Mouse (Mus musculus) heart, postnatal 0 days (tissue): ENCODE results near the gene Gm10518. TPM values are rescaled to one million over a fixed set of nuclear protein-coding genes. Genes with fewer than 3 reads are reported as not detected.

Experiments
- ATAC-seq: fragments of 200-750 bp; cut with Nextera tagmentation; 2 replicates; pipeline ENCODE4 v1.8.0; 2017; ENCODE audit warnings: low read depth, moderate number of reproducible peaks, moderate library complexity; ENCODE audit not compliant: insufficient read depth
- DNase-seq: peaks from one replicate; pipeline ENCODE4 v3.0.0-alpha.2; 2016; ENCODE audit warnings: low spot score
- H3K27ac ChIP-seq: fragments of 300-500 bp; sonication (generic); 2 replicates; pipeline ENCODE4 v1.5.1; 2014; ENCODE audit warnings: low read depth, mild to moderate bottlenecking
- H3K27me3 ChIP-seq: fragments of 300-500 bp; sonication (generic); 2 replicates; pipeline ENCODE4 v1.6.1; 2014; ENCODE audit warnings: low read length, mixed read lengths; ENCODE audit not compliant: control insufficient read depth, insufficient read depth
- H3K36me3 ChIP-seq: fragments of 300-500 bp; sonication (generic); replicated peaks from 2 replicates; pipeline ENCODE4 v1.6.1; 2014; ENCODE audit warnings: low read length, mixed read lengths; ENCODE audit not compliant: control insufficient read depth, insufficient read depth
- H3K4me1 ChIP-seq: fragments of 300-500 bp; sonication (generic); 2 replicates; pipeline ENCODE4 v1.6.1; 2014; ENCODE audit warnings: antibody characterized with exemption; ENCODE audit not compliant: control insufficient read depth, insufficient read depth
- H3K4me2 ChIP-seq: fragments of 300-500 bp; sonication (generic); 2 replicates; pipeline ENCODE4 v1.6.1; 2014; ENCODE audit warnings: low read depth, mild to moderate bottlenecking, low read length, moderate library complexity
- H3K4me3 ChIP-seq: fragments of 300-500 bp; sonication (generic); 2 replicates; pipeline ENCODE4 v1.5.1; 2014; ENCODE audit warnings: low read depth, low read length
- H3K9ac ChIP-seq: fragments of 300-500 bp; sonication (generic); replicated peaks from 2 replicates; pipeline ENCODE4 v1.6.1; 2014; ENCODE audit warnings: low read depth, low read length, mixed read lengths
- H3K9me3 ChIP-seq: fragments of 300-500 bp; sonication (generic); replicated peaks from 2 replicates; pipeline ENCODE4 v1.6.1; 2016; ENCODE audit warnings: low read length; ENCODE audit not compliant: control insufficient read depth
- CTCF ChIP-seq: IDR thresholded peaks from 2 replicates; pipeline ENCODE4 v1.5.1; 2016; ENCODE audit warnings: antibody characterized with exemption, control low read depth, low read depth
- EP300 ChIP-seq: IDR thresholded peaks from 2 replicates; pipeline ENCODE4 v1.6.1; 2016; ENCODE audit warnings: antibody characterized with exemption, low read depth
- WGBS: fragments of 180-500 bp; shearing (Covaris S2); extraction: QIAGEN DNeasy Blood & Tissue Kit; methylation state at CpG from one replicate; pipeline ENCODE4 v1.1.7; 2014; 5-methylcytosine and 5-hydroxymethylcytosine counted together
- polyA plus RNA-seq: library from polyadenylated mRNA; unstranded; fragments of >200 nt; fragmentation: Nextera tagmentation; extraction: Ambion mirVana; gene quantifications from 2 replicates; pipeline ENCODE4 v1.2.1, GENCODE M21; 2015
- total RNA-seq: library from RNA; depleted of rRNA; stranded (reverse); fragments of >200 nt; gene quantifications from 2 replicates; pipeline ENCODE4 v1.2.3, GENCODE M21; 2014; ENCODE audit warnings: low replicate concordance

Gm10518 gene
- total and polyA plus RNA-seq, 2 experiments from 2014 or later, result 0.14 TPM; not detected in 1

DNA sequence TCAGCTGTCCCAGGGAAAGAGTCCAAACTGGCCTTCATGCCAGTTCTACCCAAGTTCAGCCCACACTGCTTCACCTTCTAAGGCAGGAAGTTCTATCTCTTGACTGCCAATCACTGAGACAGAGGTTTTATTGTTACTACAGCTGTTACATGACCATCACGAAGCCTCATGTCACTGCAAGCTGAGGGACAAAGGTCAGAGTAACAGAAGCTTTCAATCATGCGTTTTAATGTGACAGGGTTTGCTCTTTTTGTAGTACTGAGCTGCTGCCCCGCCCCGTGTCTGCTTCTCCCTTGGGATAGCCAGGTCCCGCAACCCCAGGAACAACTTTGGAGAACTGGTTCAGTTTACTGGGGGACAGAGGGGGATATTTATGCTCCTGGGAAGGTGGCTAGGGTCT lies 21.4 kb downstream of the Gm10518 start:
- no peak overlapping the region for H3K4me2 ChIP-seq
- no peak overlapping the region for H3K27ac ChIP-seq
- no peak overlapping the region for H3K4me3 ChIP-seq
- DNase-seq (no peak), ATAC-seq (no peak)
- H3K9me3 ChIP-seq, result no peaks in the 10 kb centered on the region
- no peaks in the 10 kb centered on the region for H3K27me3 ChIP-seq
- H3K4me1 ChIP-seq, result no peaks in the 10 kb centered on the region
- no peaks in the 10 kb centered on the region for H3K36me3 ChIP-seq
- no peak overlapping the region for H3K9ac ChIP-seq
- TF ChIP-seq EP300 (no peak), CTCF (no peak)
- WGBS, result 74% methylated on average over 5 of the region's 5 CpGs

DNA sequence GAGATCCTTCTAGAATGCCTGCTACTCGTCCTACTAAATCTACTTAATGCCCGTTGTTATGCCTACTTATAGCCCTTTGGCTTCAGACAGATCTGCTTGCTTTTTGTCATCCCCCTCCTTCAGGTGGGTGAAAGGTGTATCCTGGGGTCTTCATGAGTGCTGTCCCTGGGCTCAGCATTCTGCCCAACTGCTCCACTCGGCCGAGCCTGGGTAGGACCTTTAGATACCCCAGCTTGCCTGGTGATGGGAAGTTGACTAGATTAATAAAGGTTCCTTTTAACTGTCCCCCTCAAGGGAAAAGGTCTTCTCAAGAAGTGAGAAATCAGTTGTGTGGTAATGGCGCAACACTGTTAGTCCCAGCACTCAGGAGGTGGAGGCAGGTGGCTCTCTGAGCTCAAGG lies 24.9 kb downstream of the Gm10518 start:
- Histone ChIP-seq H3K4me1 (no peaks in the 10 kb centered on the region), H3K27ac (no peak overlapping the region), H3K9me3 (no peaks in the 10 kb centered on the region), H3K4me2 (no peak overlapping the region), H3K4me3 (no peak overlapping the region), H3K9ac (no peak overlapping the region), H3K27me3 (no peaks in the 10 kb centered on the region), H3K36me3 (no peaks in the 10 kb centered on the region)
- DNase-seq (no peak), ATAC-seq (no peak)
- WGBS, result 84% methylated on average over 5 of the region's 5 CpGs
- TF ChIP-seq EP300 (no peak), CTCF (no peak)

DNA sequence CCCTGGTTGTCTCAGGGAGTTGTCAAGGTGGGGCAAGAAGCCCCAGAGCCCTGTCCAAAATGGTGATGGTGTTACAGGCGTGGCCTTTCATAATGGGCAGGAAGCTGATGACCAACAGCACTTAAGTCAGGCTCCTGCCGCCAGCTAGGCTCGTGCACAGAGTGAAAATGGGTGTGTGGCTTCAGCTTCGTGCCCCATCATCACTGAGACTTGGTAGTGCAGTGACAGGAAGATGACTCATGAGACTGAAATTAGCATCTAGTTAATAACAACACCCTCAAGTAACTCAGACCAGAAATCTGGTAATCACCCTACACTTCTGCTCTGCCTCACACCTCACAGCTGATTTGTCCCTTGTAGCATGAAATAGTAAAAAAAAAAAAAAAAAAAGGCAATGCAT lies 25.7 kb downstream of the Gm10518 start:
- Histone ChIP-seq H3K4me2 (no peak overlapping the region), H3K4me3 (no peak overlapping the region), H3K9ac (no peak overlapping the region), H3K4me1 (no peaks in the 10 kb centered on the region), H3K27me3 (no peaks in the 10 kb centered on the region), H3K27ac (no peak overlapping the region), H3K36me3 (no peaks in the 10 kb centered on the region), H3K9me3 (no peaks in the 10 kb centered on the region)
- ATAC-seq (no peak), DNase-seq (no peak)
- no peak for TF ChIP-seq EP300
- TF ChIP-seq CTCF, result no peak
- WGBS, result 47% methylated on average over 4 of the region's 4 CpGs

DNA sequence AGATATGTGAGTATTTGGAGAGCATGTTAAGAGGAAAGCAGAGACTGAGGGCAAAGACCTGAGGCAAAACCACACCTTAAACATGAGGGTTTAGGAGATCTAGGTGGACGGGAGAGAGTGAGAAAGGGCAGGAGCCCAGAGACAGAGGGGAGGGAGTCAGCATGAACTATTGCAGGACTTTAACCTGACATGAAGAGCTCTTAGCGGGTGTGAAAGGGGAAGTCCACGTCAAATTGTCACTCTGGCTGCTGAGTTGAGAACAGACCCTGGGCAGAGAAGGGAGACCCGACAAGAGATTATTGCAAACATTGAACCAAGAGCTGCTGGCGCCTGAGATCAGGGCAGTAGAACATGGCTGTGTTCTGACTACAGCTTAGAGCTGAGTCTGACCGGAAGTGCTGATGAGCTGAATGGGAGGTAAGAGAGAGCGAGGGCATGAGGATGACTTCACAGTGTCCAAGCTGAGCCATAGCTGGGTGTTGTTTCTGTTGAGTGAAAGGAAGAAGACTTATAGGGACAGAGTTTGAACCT lies 29.6 kb downstream of the Gm10518 start:
- Histone ChIP-seq H3K27ac (no peak overlapping the region), H3K9me3 (0 out of 2 replicates have a peak, but pooled peaks cover 9% of the 10 kb centered on the region), H3K27me3 (no peaks in the 10 kb centered on the region), H3K4me2 (no peak overlapping the region), H3K4me1 (no peaks in the 10 kb centered on the region), H3K4me3 (no peak overlapping the region), H3K36me3 (no peaks in the 10 kb centered on the region), H3K9ac (no peak overlapping the region)
- TF ChIP-seq EP300 (no peak), CTCF (no peak)
- DNase-seq, result no peak
- ATAC-seq, result no peak
- 60% methylated on average over 7 of the region's 7 CpGs for WGBS

DNA sequence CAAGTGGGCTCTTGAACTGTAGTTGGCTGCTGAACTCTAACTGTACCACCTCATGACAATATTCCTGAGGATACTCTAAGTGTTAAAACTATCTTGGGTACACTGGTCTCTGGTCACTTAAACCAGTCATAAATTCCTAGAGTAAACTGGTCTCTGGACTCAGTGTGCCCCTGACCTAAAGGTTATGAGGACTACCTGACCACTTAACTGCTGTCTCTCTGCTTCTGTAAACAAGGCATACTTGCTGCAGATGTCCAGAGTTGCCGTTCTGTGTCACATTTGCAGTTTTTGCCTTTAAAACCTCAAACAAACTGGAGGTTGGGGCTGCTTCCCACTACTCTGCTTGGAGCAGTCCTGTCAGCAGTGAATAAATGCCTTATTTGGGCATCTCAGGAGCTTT lies 30.4 kb downstream of the Gm10518 start:
- DNase-seq, result no peak
- ATAC-seq, result no peak

More for the DNA sequence above, 30.4 kb downstream of the Gm10518 start:
- Histone ChIP-seq H3K36me3 (no peaks in the 10 kb centered on the region), H3K9ac (no peak overlapping the region), H3K27me3 (no peaks in the 10 kb centered on the region), H3K27ac (no peak overlapping the region), H3K4me3 (no peak overlapping the region), H3K4me1 (no peaks in the 10 kb centered on the region), H3K4me2 (no peak overlapping the region), H3K9me3 (0 out of 2 replicates have a peak, but pooled peaks cover 9% of the 10 kb centered on the region)
- TF ChIP-seq CTCF, result no peak
- TF ChIP-seq EP300, result no peak
- WGBS, result 83% methylated on average over 1 of the region's 1 CpGs
